Mouse (Mus musculus) common myeloid progenitor, adult 5-6 weeks (primary cell): ENCODE results near the gene Pcgf5. TPM values are rescaled to one million over a fixed set of nuclear protein-coding genes. Genes with fewer than 3 reads are reported as not detected.

Source experiments
- ATAC-seq: replicated peaks from 2 replicates; pipeline ENCODE4 v1.8.0; 2016; ENCODE audit warnings: low read depth, mild to moderate bottlenecking, moderate TSS enrichment, inconsistent platforms; ENCODE audit not compliant: poor library complexity, severe bottlenecking
- total RNA-seq: library from RNA; stranded (forward); fragments of 200-1000, 187-1606 nt; gene quantifications from 2 replicates; pipeline ENCODE4 v1.2.3, GENCODE M21; 2017

Gene Pcgf5
- total RNA-seq, 1 experiment from 2014 or later: 80.9 TPM

DNA sequence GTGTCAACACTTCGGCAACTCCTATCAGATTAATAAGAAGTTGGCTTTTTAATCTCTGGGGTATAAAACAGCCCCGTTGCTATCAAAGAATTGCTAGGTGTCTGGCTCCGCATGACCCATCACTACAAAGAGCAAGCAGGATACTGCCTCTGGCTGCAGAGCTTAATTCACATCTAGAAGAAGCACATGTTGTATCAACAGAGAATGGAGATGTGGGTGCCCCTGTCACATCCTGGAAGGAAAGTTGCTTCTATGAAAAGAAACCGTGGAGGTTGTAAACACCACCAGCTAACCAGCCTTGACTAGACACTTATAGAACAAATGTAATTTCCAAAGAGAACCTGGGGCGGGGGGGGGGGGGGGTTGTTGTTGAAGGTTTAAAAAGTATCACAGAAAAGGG is 35.9 kb downstream of the Pcgf5 start:
- no peak for ATAC-seq

GRCm38 (mm10) chr19:36384426-36384825 is 36.3 kb downstream of the Pcgf5 start:
- ATAC-seq: 0 out of 2 replicates have a peak, but pooled peaks have one; percentile 18

GRCm38 (mm10) chr19:36388502-36388901 is 40.4 kb downstream of the Pcgf5 start:
- ATAC-seq: no peak

DNA sequence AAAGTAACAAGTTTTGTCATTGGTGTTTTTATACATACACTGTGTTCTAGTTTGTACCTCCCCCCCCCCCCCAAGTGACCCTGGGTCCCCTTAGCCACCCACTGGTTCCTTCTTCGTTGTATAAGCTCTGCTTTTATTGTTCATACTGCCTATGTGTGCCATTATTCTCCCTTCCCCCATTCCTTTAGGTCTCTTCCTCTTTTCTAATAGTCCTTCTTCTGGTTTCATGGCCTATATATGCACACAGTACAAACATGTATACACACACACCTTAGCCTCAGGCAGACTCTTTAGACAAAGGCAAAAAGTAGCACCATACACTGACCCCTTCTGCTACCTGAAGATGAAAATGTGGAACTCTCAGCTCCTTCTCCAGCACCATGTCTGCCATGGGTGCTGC is 42.6 kb downstream of the Pcgf5 start:
- ATAC-seq: peak; percentile 54

DNA sequence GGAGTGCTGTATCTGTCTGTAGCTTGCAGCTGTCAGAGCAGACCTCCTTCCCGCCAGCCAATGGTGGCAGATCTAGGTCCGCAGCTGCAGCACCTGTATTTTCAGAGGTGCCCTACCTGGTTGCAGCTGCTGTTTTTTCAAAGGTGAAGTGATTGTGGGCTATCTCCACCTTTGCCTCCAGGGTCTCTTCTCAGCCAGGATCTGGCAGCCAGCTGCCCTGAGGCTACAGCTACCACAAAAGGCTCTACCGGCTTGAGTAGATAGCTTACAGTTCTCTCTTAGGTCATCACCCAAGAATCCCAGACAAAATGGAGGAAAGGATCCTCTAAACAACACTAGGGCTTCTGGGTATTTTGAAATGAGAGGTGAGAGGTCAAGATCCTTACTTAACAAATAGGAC is 50.4 kb downstream of the Pcgf5 start:
- ATAC-seq: no peak

DNA sequence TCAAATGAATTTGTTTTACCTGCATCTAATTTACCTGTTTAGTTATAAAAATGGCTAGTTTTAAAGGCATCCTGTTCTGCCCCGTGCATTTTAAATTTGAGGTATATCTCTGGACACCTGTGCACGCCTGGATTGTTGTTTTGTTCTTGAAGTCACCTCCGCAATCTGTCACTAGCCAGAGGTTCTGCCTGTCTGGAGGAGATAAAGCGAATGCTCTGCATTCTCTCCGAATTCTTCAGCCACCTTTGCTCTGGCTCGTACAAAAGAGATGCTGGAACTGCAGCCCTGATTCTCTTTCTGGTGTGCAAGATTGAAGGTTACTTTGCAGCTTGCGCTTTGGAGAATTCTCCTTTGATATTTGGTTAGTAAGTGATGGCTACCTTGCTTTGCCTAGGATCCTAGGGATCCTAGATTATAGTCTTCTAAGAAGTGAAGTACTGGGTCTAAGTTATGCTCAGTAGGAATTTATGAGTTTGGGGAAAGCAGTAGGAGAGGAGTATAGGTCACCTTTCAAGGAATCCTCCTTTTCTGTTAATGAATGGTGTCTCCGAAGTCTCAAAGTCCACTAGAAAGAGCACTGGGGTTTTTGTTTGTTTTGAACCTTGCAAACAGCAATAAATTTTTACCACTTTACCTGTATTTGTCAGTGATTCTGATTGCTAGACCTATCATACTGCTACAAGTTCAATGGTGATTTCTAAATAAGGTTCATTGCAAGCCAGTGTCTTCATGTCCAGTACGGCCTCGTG is 60.4 kb downstream of the Pcgf5 start:
- ATAC-seq: no peak

DNA sequence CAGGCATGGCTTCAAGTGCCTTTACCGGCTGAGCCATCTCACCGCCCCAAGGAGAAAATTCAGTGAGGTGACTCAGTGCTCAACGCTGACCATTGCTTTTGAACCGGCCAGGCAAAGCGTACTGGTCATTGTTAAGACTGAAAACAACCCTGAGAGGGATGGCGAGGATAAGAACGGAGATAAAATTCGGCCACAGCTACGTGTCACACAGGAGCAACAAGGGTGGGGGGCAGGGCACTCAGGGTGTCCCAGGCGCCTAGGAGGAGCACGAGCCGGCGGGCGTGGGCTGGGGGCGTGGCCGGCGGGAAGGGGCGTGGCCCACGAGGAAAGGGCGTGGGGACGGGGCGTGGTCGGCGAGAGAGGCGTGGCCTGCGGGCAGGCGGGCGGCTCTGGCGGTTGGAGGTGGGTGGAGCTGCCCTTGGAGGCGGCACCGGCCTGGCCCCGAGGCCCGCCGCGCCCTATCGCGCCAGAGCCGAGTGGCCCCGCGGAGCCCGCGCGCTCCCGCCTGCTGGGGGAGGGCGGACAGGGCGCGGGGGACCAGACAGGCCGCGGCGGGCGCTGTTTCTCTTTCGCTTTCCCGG is 61.3 kb downstream of the Pcgf5 start:
- peak; percentile 97 for ATAC-seq

GRCm38 (mm10) chr19:36409861-36410392 is 61.8 kb downstream of the Pcgf5 start:
- ATAC-seq: no peak

DNA sequence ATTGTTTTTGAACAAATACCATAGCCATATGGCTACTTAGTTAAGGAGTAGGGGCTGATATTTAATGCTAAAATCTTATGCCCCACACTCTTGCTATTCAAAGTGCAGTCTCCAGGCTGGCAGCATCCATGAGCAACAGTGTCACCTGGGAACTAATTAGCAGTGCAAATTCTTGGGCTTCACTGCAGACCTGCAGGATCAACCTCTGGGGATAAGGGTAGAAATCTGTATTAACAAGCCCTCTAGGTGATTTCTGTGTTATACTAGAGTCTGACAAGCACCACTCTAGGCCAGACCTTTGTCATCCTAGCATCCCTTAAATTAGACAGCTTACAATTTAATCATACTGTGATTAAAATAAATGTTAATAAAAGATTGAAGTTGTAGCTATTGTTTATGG is 71.8 kb downstream of the Pcgf5 start:
- no peak for ATAC-seq

DNA sequence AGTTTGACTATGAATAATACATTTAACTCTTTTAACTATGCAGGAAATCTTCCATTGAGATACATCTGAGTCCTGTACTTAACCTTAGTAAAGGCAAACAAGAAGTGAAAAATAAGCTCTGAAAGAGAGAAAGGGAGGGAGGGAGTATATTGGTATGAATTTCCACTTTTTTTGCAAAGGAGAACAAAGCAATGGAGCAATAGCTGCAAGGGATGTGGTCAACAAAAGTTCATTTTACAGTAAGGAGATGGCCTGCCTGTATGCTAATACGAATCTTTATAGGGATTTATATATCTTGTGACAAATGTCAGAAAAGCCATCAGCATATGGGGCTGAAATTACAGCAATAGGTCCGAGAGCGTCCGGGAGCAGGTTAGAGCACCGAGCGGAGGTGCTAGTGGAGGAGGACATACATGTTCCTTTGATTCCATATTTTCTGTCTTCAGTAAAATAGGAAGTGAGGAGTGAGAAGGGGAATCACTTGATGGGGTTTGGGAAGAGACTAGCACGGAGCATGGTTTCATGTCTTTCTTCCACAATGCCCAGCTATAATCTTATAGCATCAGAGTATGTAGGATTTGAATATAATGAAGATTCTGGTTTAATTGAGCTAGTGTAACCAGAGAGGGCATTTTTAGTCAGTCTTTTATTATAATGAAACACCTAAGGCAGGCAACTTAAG is 79.2 kb downstream of the Pcgf5 start:
- ATAC-seq: peak; percentile 52; the same call in 1 of the 2 replicates

GRCm38 (mm10) chr19:36428116-36428515 is 80.0 kb downstream of the Pcgf5 start:
- no peak for ATAC-seq

DNA sequence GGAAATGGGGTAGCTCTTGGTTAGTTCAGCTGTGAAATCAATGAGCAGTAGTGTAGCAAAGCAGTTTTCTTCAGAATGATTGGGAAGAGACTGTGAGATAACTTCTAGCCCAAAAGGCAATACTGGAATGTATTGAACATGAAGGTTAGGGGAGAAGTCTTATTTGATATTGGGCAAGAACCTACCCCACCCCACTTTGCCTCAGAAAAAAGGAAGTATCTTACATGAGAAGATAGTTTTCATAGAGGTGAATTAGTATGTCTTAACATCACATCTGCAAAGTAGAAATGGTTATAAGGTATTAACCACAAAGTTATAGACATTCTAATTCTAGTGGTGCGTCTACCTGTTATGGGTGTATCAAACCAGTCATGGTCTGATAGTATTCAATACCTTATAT is 81.2 kb downstream of the Pcgf5 start:
- no peak for ATAC-seq

DNA sequence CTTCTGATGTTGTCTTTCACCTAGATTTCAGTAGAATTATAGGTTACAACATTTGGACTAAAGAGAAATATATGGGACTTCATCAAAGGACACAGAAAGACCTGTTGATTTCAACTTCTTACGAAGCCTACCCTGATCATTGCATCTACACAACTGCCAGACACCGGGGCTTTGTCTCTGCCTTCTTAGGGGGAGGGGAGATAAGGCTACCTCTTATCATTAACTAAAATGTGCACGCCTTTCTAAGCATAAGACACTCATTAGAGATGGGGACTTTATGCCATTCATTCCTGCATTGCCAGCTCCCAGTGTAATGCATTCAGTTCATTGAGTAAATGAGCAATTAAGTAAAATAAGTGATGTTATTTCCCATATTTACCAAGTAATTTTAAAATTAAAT is 85.1 kb downstream of the Pcgf5 start:
- no peak for ATAC-seq

DNA sequence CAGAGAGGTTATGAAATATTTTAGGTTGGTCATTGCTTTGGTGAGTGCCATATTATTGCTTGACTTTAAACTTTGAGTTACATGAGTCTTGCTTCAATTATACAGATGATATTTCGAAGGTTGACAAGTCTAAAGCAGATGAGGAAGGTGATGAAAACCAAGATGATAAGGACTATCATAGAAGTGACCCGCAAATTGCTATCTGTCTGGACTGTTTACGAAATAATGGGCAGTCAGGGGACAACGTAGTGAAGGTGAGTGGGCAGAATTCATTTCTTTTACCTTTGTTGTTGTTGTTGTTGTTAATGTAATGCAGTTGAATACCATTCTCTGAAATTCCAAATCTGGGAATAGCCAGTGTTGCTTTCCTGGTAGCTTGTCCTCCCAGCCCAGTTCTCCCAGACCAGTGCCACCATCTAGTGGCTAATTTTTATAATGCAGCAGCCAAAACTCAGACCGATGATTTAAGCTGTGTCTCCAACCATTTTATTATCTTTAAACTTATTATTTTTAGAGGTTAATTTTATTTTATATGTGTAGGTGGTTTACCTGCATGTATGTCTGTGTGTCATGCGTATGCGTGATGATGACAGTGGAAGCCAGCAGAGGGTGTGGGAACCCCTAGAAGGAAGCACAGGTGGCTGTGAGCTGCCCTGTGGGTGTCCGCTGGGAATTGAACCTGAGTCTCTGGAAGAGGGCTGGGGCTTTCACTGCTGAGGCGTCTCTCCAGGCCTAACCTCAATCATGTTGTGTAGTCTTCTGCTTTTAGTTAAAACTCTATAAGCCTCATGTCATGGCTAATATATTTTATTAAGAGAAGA is 92.0 kb downstream of the Pcgf5 start:
- ATAC-seq: no peak

DNA sequence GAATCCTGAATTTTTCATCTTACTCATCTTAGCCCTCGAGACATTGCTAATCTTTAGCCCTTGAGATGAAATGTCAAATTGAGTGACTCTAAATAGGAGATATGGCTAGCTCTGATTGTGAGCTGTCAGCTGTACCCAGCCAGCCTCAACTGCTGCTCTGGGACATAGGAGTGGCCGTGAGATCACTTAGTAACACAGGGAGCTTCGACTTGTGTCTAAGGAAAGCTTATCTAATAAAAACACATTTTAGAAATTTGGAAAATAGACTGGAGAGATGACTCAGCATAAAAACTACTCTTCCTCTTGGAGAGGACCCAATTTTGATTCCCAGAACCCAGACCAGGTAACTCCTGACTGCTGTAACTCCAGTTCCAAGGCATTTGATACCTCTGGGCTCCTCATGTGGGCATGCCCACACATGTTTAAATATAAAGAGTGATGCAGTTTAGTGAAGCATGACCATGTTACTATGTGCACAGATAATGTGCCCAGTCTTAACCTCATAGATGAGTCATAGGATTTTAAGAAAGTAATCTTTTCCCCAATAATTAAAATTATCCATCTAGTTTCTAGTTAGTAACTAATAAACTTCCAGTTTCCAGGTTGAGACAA is 103.0 kb downstream of the Pcgf5 start:
- peak; percentile 66 for ATAC-seq

- peak; percentile 46 for ATAC-seq
Observed at GRCm38 (mm10) chr19:36451731-36452130, 103.6 kb downstream of the Pcgf5 start.

DNA sequence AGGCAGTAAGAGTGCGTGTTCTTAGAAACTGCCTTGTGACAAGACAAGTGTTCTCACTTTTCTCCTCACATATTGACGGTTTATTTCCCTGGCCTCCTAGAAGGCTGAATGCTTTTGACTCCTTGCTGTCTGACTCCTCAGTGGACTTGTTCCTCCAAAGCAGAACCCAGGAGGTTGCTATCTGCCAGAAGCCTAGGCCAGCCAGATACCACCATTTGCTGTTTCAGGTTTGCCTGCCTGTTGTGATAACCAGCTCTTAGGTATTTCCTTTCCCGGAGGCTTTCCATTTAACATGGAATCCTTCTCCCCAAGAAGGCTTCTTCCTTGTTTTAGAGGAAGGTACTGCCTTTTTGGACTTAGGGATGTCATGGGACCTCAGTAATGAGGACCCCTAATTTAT is 104.1 kb downstream of the Pcgf5 start:
- ATAC-seq: peak; percentile 39; the same call in 1 of the 2 replicates

GRCm38 (mm10) chr19:36453451-36453850 is 105.3 kb downstream of the Pcgf5 start:
- ATAC-seq: no peak

DNA sequence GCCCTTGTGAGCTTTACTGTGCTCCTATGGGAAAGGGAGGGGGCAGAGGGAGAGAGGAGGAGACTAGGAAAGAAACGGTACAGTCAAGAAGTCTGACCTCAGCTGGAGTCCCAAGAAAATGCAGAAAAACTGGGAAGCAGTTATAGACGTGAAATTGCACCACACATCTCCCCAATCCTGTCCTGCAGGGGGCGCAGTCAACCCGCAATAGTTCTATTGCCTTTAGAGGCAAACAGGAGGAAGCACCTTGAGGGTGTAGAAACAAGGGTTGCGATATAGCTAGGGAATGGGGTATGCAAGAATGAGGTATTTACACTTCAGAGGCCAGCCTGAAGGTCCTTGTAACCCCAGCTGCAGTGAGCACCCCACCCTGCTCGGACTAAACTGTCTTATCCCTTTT is 122.0 kb downstream of the Pcgf5 start:
- peak; percentile 88 for ATAC-seq

DNA sequence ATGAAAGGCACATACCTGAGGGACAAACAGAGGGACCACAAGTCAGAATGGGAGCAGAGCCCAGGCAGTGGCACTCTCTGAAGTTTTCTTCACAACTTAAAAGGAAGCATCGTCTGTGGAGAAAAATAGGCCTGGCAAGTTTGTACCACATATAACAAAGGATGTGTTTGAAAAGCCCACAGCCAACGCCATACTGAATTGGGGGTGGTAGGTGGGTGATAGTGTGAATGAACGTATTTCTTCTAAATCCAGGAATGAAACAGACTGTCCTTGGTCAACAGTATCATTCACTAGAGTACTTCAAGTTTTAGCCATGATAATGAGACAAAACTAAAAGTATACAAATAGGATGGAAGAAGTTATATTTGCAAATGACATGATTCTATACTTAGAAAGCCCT is 123.2 kb downstream of the Pcgf5 start:
- ATAC-seq: no peak
